Mouse (Mus musculus): Measurements from ENCODE around the gene Slc25a21. TPM values are rescaled to one million over a fixed set of nuclear protein-coding genes. Genes with fewer than 3 reads are reported as not detected.

Gene Slc25a21
- polyA plus RNA-seq, 1 experiment = not detected

DNA sequence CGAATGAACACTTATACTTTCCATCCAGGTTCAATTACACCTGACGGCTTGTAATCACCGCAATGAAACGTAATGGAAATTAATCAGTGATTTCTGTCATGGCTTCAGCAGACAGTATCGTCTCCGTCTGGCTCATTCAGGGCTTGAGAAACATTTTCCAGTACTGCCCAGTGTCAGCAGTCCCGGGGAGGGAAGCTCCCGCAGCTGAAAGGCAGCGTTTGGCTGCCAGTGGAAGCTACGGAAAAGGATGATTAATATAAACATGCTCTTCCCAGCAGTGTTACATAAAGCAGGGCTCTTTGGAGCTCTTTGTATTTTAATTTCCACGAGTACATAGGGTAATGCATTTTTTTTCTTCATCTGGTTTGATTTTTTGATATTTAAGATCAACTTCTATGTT, 239.0 kb downstream of the Slc25a21 start:
- Histone ChIP-seq H3K36me3 (ENCODE audit: control insufficient read depth, insufficient read depth) (no peaks in the 10 kb centered on the region), H3K79me2 (ENCODE audit: control insufficient read depth, insufficient read depth) (no peaks in the 10 kb centered on the region), H3ac (ENCODE audit: control insufficient read depth, insufficient read length, low read depth) (no peak overlapping the region), H3K4me3 (ENCODE audit: insufficient read depth, poor library complexity, severe bottlenecking) (no peak overlapping the region), H3K27me3 (ENCODE audit: control insufficient read depth, insufficient read depth, insufficient read length) (no peaks in the 10 kb centered on the region), H3K79me3 (ENCODE audit: low read depth) (no peaks in the 10 kb centered on the region)
- TF ChIP-seq MYOD1 (IDR thresholded peaks at IDR 0.05; ENCODE audit: control insufficient read depth, insufficient read length, low read depth) (no peak), CEBPB (IDR thresholded peaks at IDR 0.05; ENCODE audit: low read depth) (no peak), FOSL1 (IDR thresholded peaks at IDR 0.05; ENCODE audit: insufficient read depth, low read length, poor library complexity, severe bottlenecking) (no peak), MYOG (IDR thresholded peaks at IDR 0.05; ENCODE audit: control insufficient read depth, extremely low read depth, insufficient read length) (no peak), MAX (IDR thresholded peaks at IDR 0.05) (no peak), CTCF (IDR thresholded peaks at IDR 0.05; ENCODE audit: control insufficient read depth, insufficient read depth, insufficient read length) (no peak), USF1 (IDR thresholded peaks at IDR 0.05; ENCODE audit: low read depth) (no peak)

DNA sequence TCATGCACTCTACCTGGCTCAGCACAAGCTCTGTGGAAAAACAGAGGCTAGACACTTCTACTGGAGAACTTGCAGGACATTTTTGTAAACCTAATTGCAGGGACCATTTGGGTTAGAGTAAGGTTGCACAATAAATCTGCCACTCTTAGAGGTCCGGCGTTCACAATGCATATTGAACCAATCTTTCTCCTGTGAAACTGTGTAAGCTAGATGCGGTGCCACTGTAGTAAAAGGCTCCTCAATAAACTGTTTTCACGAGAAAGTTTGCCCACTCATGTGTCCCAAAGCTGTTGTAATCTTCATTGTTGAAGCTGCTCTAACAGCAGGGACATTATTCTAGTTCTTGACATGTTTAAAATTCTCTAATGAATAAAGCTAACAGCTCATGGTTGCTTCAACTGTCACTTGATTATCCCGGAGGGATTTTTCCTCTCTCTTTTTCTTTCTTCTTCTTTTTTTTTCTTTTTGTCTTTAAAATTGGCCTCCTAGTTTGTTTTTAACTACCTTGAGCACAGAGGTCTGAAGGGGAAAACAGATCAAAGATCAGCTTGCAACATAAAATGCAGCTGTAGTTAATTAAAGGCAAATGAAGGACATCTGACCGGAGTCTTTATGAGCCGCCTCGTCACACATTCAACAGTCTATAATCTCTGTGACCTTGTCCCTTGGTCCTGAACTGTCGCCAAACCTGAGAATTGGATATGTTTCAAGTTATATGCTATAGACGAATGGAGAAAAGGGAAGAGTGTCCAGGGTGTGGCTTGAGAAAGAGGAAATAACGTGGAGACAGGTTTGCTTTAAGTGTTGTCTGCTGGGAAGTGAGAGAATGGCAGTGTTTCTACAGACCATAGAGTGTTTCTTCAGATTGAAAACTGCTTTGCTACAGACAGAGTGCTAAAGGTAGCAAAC, 245.3 kb downstream of the Slc25a21 start:
- Histone ChIP-seq H3K36me3 (ENCODE audit: control insufficient read depth, insufficient read depth) (no peaks in the 10 kb centered on the region), H3K27me3 (ENCODE audit: control insufficient read depth, insufficient read depth, insufficient read length) (no peaks in the 10 kb centered on the region), H3K79me2 (ENCODE audit: control insufficient read depth, insufficient read depth) (no peaks in the 10 kb centered on the region), H3ac (ENCODE audit: control insufficient read depth, insufficient read length, low read depth) (no peak overlapping the region), H3K4me3 (ENCODE audit: insufficient read depth, poor library complexity, severe bottlenecking) (no peak overlapping the region), H3K79me3 (ENCODE audit: low read depth) (no peaks in the 10 kb centered on the region)
- TF ChIP-seq FOSL1 (IDR thresholded peaks at IDR 0.05; ENCODE audit: insufficient read depth, low read length, poor library complexity, severe bottlenecking) (no peak), MYOG (IDR thresholded peaks at IDR 0.05; ENCODE audit: control insufficient read depth, extremely low read depth, insufficient read length) (no peak), MAX (IDR thresholded peaks at IDR 0.05) (no peak), USF1 (IDR thresholded peaks at IDR 0.05; ENCODE audit: low read depth) (no peak), CTCF (IDR thresholded peaks at IDR 0.05; ENCODE audit: control insufficient read depth, insufficient read depth, insufficient read length) (no peak), MYOD1 (IDR thresholded peaks at IDR 0.05; ENCODE audit: control insufficient read depth, insufficient read length, low read depth) (no peak), CEBPB (IDR thresholded peaks at IDR 0.05; ENCODE audit: low read depth) (no peak)

GRCm38 (mm10) chr12:56944265-56944664, 253.0 kb downstream of the Slc25a21 start:
- Histone ChIP-seq H3K79me2 (ENCODE audit: control insufficient read depth, insufficient read depth) (no peaks in the 10 kb centered on the region), H3K4me3 (ENCODE audit: insufficient read depth, poor library complexity, severe bottlenecking) (no peak overlapping the region), H3ac (ENCODE audit: control insufficient read depth, insufficient read length, low read depth) (no peak overlapping the region), H3K79me3 (ENCODE audit: low read depth) (no peaks in the 10 kb centered on the region), H3K27me3 (ENCODE audit: control insufficient read depth, insufficient read depth, insufficient read length) (no peaks in the 10 kb centered on the region), H3K36me3 (ENCODE audit: control insufficient read depth, insufficient read depth) (no peaks in the 10 kb centered on the region)
- TF ChIP-seq MAX (IDR thresholded peaks at IDR 0.05) (no peak), USF1 (IDR thresholded peaks at IDR 0.05; ENCODE audit: low read depth) (no peak), MYOG (IDR thresholded peaks at IDR 0.05; ENCODE audit: control insufficient read depth, extremely low read depth, insufficient read length) (no peak), MYOD1 (IDR thresholded peaks at IDR 0.05; ENCODE audit: control insufficient read depth, insufficient read length, low read depth) (no peak), FOSL1 (IDR thresholded peaks at IDR 0.05; ENCODE audit: insufficient read depth, low read length, poor library complexity, severe bottlenecking) (no peak), CTCF (IDR thresholded peaks at IDR 0.05; ENCODE audit: control insufficient read depth, insufficient read depth, insufficient read length) (no peak), CEBPB (IDR thresholded peaks at IDR 0.05; ENCODE audit: low read depth) (no peak)

DNA sequence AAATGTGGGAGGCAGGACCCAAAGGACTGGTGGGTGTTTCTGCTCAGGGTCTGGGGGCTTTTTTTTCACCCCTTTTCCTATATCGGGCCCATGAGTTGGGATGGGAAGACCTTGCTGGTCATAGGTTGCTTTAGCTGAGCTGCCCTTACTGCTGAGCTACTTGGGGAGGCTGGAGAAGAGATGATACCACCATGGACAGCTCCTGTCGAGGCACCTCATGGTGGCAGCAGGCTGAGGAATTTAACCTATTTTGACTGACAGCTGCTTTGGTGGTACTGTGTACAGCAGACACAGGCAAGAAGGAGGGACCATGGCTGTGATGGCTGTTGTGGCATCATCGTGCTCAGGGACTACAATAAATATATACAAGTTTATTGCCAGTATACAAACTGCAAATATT, 256.4 kb downstream of the Slc25a21 start:
- no peaks in the 10 kb centered on the region for H3K79me3 ChIP-seq (ENCODE audit: low read depth)
- no peak overlapping the region for H3K4me3 ChIP-seq (ENCODE audit: insufficient read depth, poor library complexity, severe bottlenecking)
- no peak for TF ChIP-seq MYOD1 (IDR thresholded peaks at IDR 0.05; ENCODE audit: control insufficient read depth, insufficient read length, low read depth)
- TF ChIP-seq CEBPB (IDR thresholded peaks at IDR 0.05; ENCODE audit: low read depth) = no peak
- no peak overlapping the region for H3ac ChIP-seq (ENCODE audit: control insufficient read depth, insufficient read length, low read depth)
- H3K79me2 ChIP-seq (ENCODE audit: control insufficient read depth, insufficient read depth) = no peaks in the 10 kb centered on the region
- H3K36me3 ChIP-seq (ENCODE audit: control insufficient read depth, insufficient read depth) = no peaks in the 10 kb centered on the region
- no peaks in the 10 kb centered on the region for H3K27me3 ChIP-seq (ENCODE audit: control insufficient read depth, insufficient read depth, insufficient read length)

DNA sequence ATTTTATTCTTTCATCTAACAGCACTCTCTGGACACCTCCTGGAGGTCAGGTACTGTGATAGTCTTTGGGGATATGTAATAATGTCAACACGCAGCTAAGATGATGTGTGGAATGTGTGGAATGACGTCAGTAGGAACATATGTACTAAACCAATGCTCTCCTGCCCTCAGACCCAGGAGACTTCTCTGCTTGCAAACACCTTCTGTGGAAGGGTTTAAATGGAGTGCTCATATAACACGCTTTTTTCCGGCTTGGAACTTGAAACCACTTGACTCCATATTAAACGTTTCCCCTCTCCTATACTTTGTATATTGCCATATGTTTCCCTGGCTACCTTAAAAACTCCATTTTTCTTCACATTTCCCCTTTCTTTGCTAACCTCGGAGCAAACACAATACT, 279.1 kb downstream of the Slc25a21 start:
- Histone ChIP-seq H3K79me2 (ENCODE audit: control insufficient read depth, insufficient read depth) (no peaks in the 10 kb centered on the region), H3K36me3 (ENCODE audit: control insufficient read depth, insufficient read depth) (no peaks in the 10 kb centered on the region), H3ac (ENCODE audit: control insufficient read depth, insufficient read length, low read depth) (no peak overlapping the region), H3K27me3 (ENCODE audit: control insufficient read depth, insufficient read depth, insufficient read length) (no peaks in the 10 kb centered on the region), H3K4me3 (ENCODE audit: insufficient read depth, poor library complexity, severe bottlenecking) (no peak overlapping the region), H3K79me3 (ENCODE audit: low read depth) (no peaks in the 10 kb centered on the region)
- TF ChIP-seq MAX (IDR thresholded peaks at IDR 0.05) = no peak
- no peak for TF ChIP-seq MYOG (IDR thresholded peaks at IDR 0.05; ENCODE audit: control insufficient read depth, extremely low read depth, insufficient read length)
- no peak for TF ChIP-seq FOSL1 (IDR thresholded peaks at IDR 0.05; ENCODE audit: insufficient read depth, low read length, poor library complexity, severe bottlenecking)
- TF ChIP-seq USF1 (IDR thresholded peaks at IDR 0.05; ENCODE audit: low read depth) = no peak
- no peak for TF ChIP-seq CTCF (IDR thresholded peaks at IDR 0.05; ENCODE audit: control insufficient read depth, insufficient read depth, insufficient read length)
- TF ChIP-seq MYOD1 (IDR thresholded peaks at IDR 0.05; ENCODE audit: control insufficient read depth, insufficient read length, low read depth) = no peak
- no peak for TF ChIP-seq CEBPB (IDR thresholded peaks at IDR 0.05; ENCODE audit: low read depth)

Measured in C2C12 (cell line).